Mouse (Mus musculus): ENCODE measurements at regions not wholly inside any gene's neighbourhood (a gene's known extent, or its start where the extent isn't known, plus 50 kb on each side); places are given as distances from the start of the nearest gene placed in this dataset.

- Histone ChIP-seq H3K4me3 (replicated peaks; ENCODE audit: low read depth, low read length) (no peak overlapping the region), H3K9ac (ENCODE audit: low read depth, low read length) (no peak overlapping the region), H3K4me1 (replicated peaks; ENCODE audit: insufficient read depth, low read length) (no peaks in the 10 kb centered on the region; the same call in 1 of the 2 replicates), H3K36me3 (ENCODE audit: insufficient read depth, low read length) (no peaks in the 10 kb centered on the region), H3K27me3 (ENCODE audit: insufficient read depth, low read length) (no peaks in the 10 kb centered on the region), H3K4me2 (ENCODE audit: low read length) (no peak overlapping the region), H3K27ac (no peak overlapping the region), H3K9me3 (replicated peaks; ENCODE audit: low read length) (no peaks in the 10 kb centered on the region)
- DNase-seq (ENCODE audit: low spot score) (no peak), ATAC-seq (replicated peaks; ENCODE audit: low FRiP score, low read depth) (0 out of 2 replicates have a peak, but pooled peaks have one; percentile 33)
- WGBS, result 61% methylated on average over 8 of the region's 8 CpGs
- no peak for TF ChIP-seq CTCF (IDR thresholded peaks at IDR 0.05; ENCODE audit: low read depth)
Observed at GRCm38 (mm10) chr15:62161975-62162647, 1239.3 kb upstream of the A1bg start.

GRCm38 (mm10) chr15:62161061-62161460 lies 1238.2 kb upstream of the A1bg start:
- Histone ChIP-seq H3K9me3 (replicated peaks; ENCODE audit: low read length) (no peaks in the 10 kb centered on the region), H3K4me3 (replicated peaks; ENCODE audit: low read depth, low read length) (no peak overlapping the region), H3K9ac (ENCODE audit: low read depth, low read length) (no peak overlapping the region), H3K36me3 (ENCODE audit: insufficient read depth, low read length) (no peaks in the 10 kb centered on the region), H3K4me2 (ENCODE audit: low read length) (no peak overlapping the region), H3K27me3 (ENCODE audit: insufficient read depth, low read length) (no peaks in the 10 kb centered on the region), H3K4me1 (replicated peaks; ENCODE audit: insufficient read depth, low read length) (no peaks in the 10 kb centered on the region; the same call in 1 of the 2 replicates), H3K27ac (no peak overlapping the region)
- ATAC-seq (replicated peaks; ENCODE audit: low FRiP score, low read depth) (no peak), DNase-seq (ENCODE audit: low spot score) (no peak)
- no peak for TF ChIP-seq CTCF (IDR thresholded peaks at IDR 0.05; ENCODE audit: low read depth)
- 58% methylated on average over 8 of the region's 8 CpGs for WGBS

DNA sequence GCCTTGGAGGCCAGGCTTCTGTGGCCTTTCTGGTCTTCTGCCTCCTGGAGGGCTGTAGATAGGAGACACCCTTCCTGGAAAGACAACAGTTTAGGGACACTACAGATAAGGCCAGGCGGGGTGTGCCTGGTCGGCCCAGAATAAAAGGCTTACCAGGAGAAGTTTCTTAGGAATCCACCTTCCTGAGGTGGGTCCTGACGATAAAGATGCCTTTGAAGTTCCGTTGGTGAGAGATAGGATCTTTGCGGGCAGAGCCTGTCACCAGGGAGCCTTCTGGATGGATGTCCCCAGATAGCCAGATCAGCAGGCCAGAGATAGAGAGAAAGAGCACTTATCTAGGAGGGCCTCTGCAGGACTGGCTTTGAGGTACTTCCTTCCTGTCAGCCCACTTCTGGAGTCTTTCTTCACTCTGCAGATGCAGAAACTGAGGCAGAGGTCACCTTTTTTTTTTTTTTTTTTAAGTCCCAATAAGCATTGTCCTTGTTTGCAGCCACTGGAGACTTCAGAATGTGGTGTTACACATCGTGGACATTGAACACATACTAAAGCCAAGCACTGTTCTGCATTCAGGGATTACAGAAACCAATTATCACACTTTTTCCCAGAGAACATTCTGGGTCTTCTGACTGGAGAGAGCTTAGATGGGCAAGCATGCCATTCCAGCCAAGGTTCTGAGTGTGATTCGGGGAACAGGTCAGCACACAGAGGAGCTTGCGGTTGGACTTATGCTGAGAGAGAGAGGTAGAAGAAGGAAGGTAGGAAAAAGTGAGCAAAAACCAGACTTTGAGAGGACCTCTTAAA lies 1236.3 kb upstream of the A1bg start:
- no peak for TF ChIP-seq CTCF (IDR thresholded peaks at IDR 0.05; ENCODE audit: low read depth)
- WGBS, result 86% methylated on average over 8 of the region's 8 CpGs
- H3K27me3 ChIP-seq (ENCODE audit: insufficient read depth, low read length), result no peaks in the 10 kb centered on the region
- no peaks in the 10 kb centered on the region for H3K36me3 ChIP-seq (ENCODE audit: insufficient read depth, low read length)
- no peak overlapping the region for H3K4me3 ChIP-seq (replicated peaks; ENCODE audit: low read depth, low read length)
- ATAC-seq (replicated peaks; ENCODE audit: low FRiP score, low read depth) (no peak), DNase-seq (ENCODE audit: low spot score) (no peak)
- H3K27ac ChIP-seq, result no peak overlapping the region
- no peaks in the 10 kb centered on the region; the same call in 1 of the 2 replicates for H3K4me1 ChIP-seq (replicated peaks; ENCODE audit: insufficient read depth, low read length)
- H3K9me3 ChIP-seq (replicated peaks; ENCODE audit: low read length), result no peaks in the 10 kb centered on the region
- H3K4me2 ChIP-seq (ENCODE audit: low read length), result no peak overlapping the region
- H3K9ac ChIP-seq (ENCODE audit: low read depth, low read length), result no peak overlapping the region

- peak overlapping the region; percentile 31; the same call in 1 of the 2 replicates for H3K27ac ChIP-seq
- peak; percentile 44 for DNase-seq (ENCODE audit: low spot score)
Observed at GRCm38 (mm10) chr15:62157200-62158033, 1234.6 kb upstream of the A1bg start.

DNA sequence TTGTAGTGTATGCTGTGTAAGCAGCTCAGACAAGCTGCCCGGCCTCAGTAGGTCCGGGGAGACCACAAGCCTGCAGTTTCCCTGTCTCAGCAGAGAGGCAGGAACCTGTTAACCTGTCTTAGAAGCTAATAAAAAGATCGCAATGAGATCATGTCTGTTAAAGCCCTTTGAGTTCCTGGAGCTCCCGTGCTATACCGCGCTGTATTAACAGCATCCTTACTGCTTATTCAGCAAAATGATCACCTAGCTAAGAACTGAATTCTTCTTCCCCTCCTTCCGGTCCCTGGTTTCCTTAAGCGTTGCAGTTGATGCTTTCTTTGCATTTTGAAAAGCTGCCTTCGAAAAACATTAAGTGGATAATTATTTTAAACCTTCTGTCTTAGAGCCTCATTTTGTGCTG lies 1230.4 kb upstream of the A1bg start:
- H3K4me1 ChIP-seq (replicated peaks; ENCODE audit: insufficient read depth, low read length), result no peaks in the 10 kb centered on the region
- no peak overlapping the region for H3K4me3 ChIP-seq (replicated peaks; ENCODE audit: low read depth, low read length)
- H3K4me2 ChIP-seq (ENCODE audit: low read length), result no peak overlapping the region
- TF ChIP-seq CTCF (IDR thresholded peaks at IDR 0.05; ENCODE audit: low read depth), result no peak
- H3K36me3 ChIP-seq (ENCODE audit: insufficient read depth, low read length), result no peaks in the 10 kb centered on the region
- no peak overlapping the region for H3K9ac ChIP-seq (ENCODE audit: low read depth, low read length)
- DNase-seq (ENCODE audit: low spot score) (no peak), ATAC-seq (replicated peaks; ENCODE audit: low FRiP score, low read depth) (no peak)
- WGBS, result 56% methylated on average over 9 of the region's 9 CpGs
- H3K27ac ChIP-seq, result no peak overlapping the region
- no peaks in the 10 kb centered on the region for H3K27me3 ChIP-seq (ENCODE audit: insufficient read depth, low read length)
- H3K9me3 ChIP-seq (replicated peaks; ENCODE audit: low read length), result no peaks in the 10 kb centered on the region

More at GRCm38 (mm10) chr15:62157200-62158033, 1234.6 kb upstream of the A1bg start:
- Histone ChIP-seq H3K36me3 (ENCODE audit: insufficient read depth, low read length) (no peaks in the 10 kb centered on the region), H3K9ac (ENCODE audit: low read depth, low read length) (no peak overlapping the region), H3K4me2 (ENCODE audit: low read length) (no peak overlapping the region), H3K4me3 (replicated peaks; ENCODE audit: low read depth, low read length) (no peak overlapping the region), H3K27me3 (ENCODE audit: insufficient read depth, low read length) (no peaks in the 10 kb centered on the region), H3K9me3 (replicated peaks; ENCODE audit: low read length) (no peaks in the 10 kb centered on the region), H3K4me1 (replicated peaks; ENCODE audit: insufficient read depth, low read length) (no peaks in the 10 kb centered on the region; the same call in 1 of the 2 replicates)
- TF ChIP-seq CTCF (IDR thresholded peaks at IDR 0.05; ENCODE audit: low read depth), result no peak
- no peak; the same call in 1 of the 2 replicates for ATAC-seq (replicated peaks; ENCODE audit: low FRiP score, low read depth)
- WGBS, result 51% methylated on average over 7 of the region's 7 CpGs

- H3K4me3 ChIP-seq (replicated peaks; ENCODE audit: low read depth, low read length), result no peak overlapping the region
- no peaks in the 10 kb centered on the region for H3K9me3 ChIP-seq (replicated peaks; ENCODE audit: low read length)
- no peak overlapping the region for H3K9ac ChIP-seq (ENCODE audit: low read depth, low read length)
- no peak overlapping the region for H3K27ac ChIP-seq
- H3K36me3 ChIP-seq (ENCODE audit: insufficient read depth, low read length), result no peaks in the 10 kb centered on the region
- no peak for ATAC-seq (replicated peaks; ENCODE audit: low FRiP score, low read depth)
- no peaks in the 10 kb centered on the region for H3K4me1 ChIP-seq (replicated peaks; ENCODE audit: insufficient read depth, low read length)
- no peaks in the 10 kb centered on the region for H3K27me3 ChIP-seq (ENCODE audit: insufficient read depth, low read length)
- 88% methylated on average over 2 of the region's 2 CpGs for WGBS
- no peak for TF ChIP-seq CTCF (IDR thresholded peaks at IDR 0.05; ENCODE audit: low read depth)
- DNase-seq (ENCODE audit: low spot score), result no peak
- no peak overlapping the region for H3K4me2 ChIP-seq (ENCODE audit: low read length)
Observed at GRCm38 (mm10) chr15:62152133-62152532, 1229.3 kb upstream of the A1bg start.
